Mouse (Mus musculus): ENCODE results near the gene Olfr801. TPM values are rescaled to one million over a fixed set of nuclear protein-coding genes. Genes with fewer than 3 reads are reported as not detected.

Gene Olfr801
- polyA plus RNA-seq (2012; rRNA removed): not detected in 2 replicates

DNA sequence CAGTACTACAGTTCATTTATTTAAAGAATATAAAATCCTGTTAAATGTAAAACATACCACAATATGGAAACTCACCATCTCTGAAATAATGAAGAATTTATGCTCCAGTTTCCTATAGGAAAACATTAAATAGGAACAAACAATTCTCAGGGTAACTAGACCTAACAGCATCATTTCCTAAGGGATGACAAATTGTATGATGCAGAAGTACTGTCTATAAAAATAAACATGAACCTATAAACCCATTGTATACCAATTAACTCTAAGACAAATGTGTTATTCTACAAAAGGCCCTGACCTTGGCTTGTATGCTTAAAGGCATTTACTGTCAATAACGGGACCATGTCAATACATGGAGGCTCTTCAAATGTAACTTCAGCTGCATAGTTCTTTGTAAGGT is at the start of gene Olfr801:
TSS of gene Olfr801 (minus strand) at position 101 of the 400 bp plus-strand sequence.
- DNase-seq (ENCODE audit: low read depth): no peak
- TF ChIP-seq CTCF (IDR thresholded peaks at IDR 0.05; ENCODE audit: borderline replicate concordance, extremely low read depth, insufficient read depth, insufficient read length) (no peak), POLR2A (IDR thresholded peaks at IDR 0.05; ENCODE audit: borderline replicate concordance, extremely low read depth, insufficient read depth, insufficient read length, poor library complexity, severe bottlenecking) (no peak)

DNA sequence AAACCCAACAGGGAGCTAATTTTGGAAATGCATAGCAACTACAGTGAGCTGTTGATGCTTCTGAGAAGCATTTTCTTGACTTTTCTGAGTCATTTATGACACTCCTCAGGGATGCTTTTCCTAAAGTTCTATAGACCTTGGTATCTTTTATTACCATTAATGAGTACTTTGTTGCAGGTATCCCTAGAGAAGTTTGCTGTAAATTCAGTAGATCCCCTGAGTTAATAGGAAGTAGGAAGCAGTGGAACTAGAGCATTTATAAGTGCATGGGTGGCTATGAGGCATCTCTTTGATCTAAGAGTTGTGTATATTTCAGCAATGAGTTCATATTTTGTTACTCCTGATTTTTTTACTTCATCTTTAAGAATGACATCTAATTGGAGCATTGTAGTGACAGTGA is 29.2 kb upstream of the Olfr801 start, which contains the start of gene Olfr804:
TSS of gene Olfr804 (plus strand) at position 301 of the 400 bp plus-strand sequence.
- TF ChIP-seq CTCF (IDR thresholded peaks at IDR 0.05; ENCODE audit: borderline replicate concordance, extremely low read depth, insufficient read depth, insufficient read length): no peak
- no peak for TF ChIP-seq POLR2A (IDR thresholded peaks at IDR 0.05; ENCODE audit: borderline replicate concordance, extremely low read depth, insufficient read depth, insufficient read length, poor library complexity, severe bottlenecking)
- DNase-seq (ENCODE audit: low read depth): no peak

DNA sequence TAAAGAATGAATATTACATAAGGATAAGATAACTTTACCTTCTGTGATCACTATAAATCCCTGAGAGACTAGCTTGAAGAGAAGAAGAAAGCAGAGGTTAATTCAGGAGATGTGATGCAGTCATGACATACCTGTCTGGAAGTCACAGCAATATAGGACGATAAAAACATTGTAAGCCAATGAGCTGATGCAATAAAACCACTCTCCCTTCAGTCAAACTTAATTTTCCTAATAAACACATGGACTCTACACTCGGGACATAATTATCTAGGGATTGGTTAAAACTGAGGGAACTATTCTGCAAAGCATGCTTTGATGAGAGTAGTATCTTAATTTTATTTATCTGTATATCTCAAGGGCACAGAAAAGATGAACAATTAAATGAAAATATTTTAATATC is 20.5 kb upstream of the Olfr801 start, which contains the start of gene Olfr803:
TSS of gene Olfr803 (minus strand) at position 101 of the 400 bp plus-strand sequence.
- TF ChIP-seq POLR2A (IDR thresholded peaks at IDR 0.05; ENCODE audit: borderline replicate concordance, extremely low read depth, insufficient read depth, insufficient read length, poor library complexity, severe bottlenecking): no peak
- no peak for TF ChIP-seq CTCF (IDR thresholded peaks at IDR 0.05; ENCODE audit: borderline replicate concordance, extremely low read depth, insufficient read depth, insufficient read length)
- no peak for DNase-seq (ENCODE audit: low read depth)

DNA sequence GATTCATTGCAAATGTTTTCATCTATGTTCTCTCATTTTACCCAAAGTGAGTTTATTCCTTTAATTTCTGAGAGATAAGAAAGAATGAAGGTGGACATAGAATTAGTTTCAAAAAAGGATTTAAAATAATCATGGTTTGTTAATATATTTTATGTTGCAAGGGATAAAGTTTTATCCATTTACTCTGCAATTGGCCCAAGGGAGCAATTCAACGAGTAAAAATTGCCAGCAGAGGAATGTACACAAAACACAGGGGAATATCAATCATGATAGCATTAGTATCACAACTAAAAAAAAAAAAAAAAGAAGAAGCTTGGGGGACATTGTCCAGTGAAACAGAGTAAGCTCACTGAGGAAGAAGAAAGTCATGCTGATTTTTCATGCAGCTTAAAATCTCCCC is 14.4 kb upstream of the Olfr801 start, which contains the start of gene Olfr802:
TSS of gene Olfr802 (minus strand) at position 101 of the 400 bp plus-strand sequence.
- no peak for TF ChIP-seq CTCF (IDR thresholded peaks at IDR 0.05; ENCODE audit: borderline replicate concordance, extremely low read depth, insufficient read depth, insufficient read length)
- DNase-seq (ENCODE audit: low read depth): no peak

DNA sequence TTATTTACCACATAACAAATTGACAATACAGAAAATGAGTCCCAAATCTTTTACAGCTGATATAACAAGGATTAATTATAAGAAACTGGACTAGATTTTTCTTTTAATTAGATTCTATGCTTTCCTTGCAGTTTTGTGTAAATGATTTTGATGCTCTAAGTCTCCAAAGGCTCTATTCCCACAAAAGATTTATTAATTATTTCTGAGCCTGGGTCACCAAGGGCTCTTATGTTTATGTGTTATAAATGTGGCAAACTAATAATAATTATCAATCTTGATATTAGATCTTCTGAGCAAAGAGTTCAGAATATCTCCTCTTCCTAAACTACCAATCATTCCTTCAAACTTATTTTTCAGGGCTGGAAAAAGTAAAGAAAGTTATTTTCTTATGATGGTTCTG is 16.3 kb downstream of the Olfr801 start, which contains the start of gene Olfr800:
TSS of gene Olfr800 (plus strand) at position 301 of the 400 bp plus-strand sequence.
- DNase-seq (ENCODE audit: low read depth): no peak
- TF ChIP-seq POLR2A (IDR thresholded peaks at IDR 0.05; ENCODE audit: borderline replicate concordance, extremely low read depth, insufficient read depth, insufficient read length, poor library complexity, severe bottlenecking) (no peak), CTCF (IDR thresholded peaks at IDR 0.05; ENCODE audit: borderline replicate concordance, extremely low read depth, insufficient read depth, insufficient read length) (no peak)

DNA sequence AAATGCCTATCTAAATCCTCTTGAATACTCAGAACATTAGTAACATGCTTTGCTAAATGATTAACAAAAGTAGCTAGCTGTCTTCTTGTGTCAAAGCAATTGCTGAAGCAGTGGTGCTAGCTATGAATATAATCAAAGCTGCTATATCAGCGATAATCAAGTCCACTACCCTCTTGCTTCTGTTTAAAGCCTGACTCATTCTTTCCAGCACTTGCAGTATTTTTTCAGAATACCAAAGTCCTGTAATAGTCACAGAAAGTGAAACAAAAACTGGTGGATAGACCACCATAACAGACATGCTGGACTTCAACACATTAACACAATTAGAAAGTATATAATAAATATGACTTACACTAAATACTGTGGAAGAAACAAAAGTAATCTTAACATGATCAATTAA is 21.9 kb downstream of the Olfr801 start:
- no peak for TF ChIP-seq POLR2A (IDR thresholded peaks at IDR 0.05; ENCODE audit: borderline replicate concordance, extremely low read depth, insufficient read depth, insufficient read length, poor library complexity, severe bottlenecking)
- TF ChIP-seq CTCF (IDR thresholded peaks at IDR 0.05; ENCODE audit: borderline replicate concordance, extremely low read depth, insufficient read depth, insufficient read length): no peak
- DNase-seq (ENCODE audit: low read depth): no peak

DNA sequence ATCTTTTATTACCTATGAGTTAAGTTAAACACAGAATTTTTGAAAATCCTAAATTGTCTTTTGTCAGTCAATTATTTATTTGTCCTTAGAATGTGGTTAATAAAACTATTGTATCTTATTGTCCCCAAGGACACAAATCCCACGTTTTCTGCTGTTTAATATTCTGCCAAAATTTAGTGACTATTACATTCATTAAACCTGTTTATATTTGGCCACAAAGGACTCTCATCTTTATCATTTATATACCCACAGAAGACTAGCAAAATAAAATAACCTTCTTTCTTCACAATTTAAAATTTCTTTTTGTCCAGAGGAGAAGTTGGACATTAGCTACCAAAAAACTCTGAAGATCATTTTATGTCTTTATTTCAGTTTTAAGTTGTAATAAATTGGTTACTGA is 36.5 kb downstream of the Olfr801 start, which contains the start of gene Olfr799:
TSS of gene Olfr799 (plus strand) at position 301 of the 400 bp plus-strand sequence.
- no peak for DNase-seq (ENCODE audit: low read depth)
- TF ChIP-seq CTCF (IDR thresholded peaks at IDR 0.05; ENCODE audit: borderline replicate concordance, extremely low read depth, insufficient read depth, insufficient read length) (no peak), POLR2A (IDR thresholded peaks at IDR 0.05; ENCODE audit: borderline replicate concordance, extremely low read depth, insufficient read depth, insufficient read length, poor library complexity, severe bottlenecking) (no peak)

DNA sequence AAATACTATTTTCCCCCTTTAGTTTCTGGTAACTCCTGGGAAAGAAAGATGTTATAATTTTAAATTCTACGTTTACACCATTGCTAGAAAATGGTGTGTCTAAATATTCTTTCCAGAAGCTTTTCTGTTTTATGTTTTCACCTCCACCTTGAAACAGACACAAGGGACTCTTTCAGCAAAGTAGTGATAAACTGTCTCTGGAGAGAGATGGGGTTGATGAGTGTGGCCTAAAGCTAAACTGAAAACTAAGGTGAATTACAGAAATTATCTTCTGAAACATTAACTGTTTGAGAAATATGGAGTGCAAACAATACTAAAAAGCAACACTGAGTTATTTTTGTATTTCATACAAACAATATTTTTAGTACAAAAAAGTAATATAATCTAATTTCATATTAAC is 45.8 kb downstream of the Olfr801 start, which contains the start of gene Olfr798:
TSS of gene Olfr798 (minus strand) at position 101 of the 400 bp plus-strand sequence.
- TF ChIP-seq CTCF (IDR thresholded peaks at IDR 0.05; ENCODE audit: borderline replicate concordance, extremely low read depth, insufficient read depth, insufficient read length) (no peak), POLR2A (IDR thresholded peaks at IDR 0.05; ENCODE audit: borderline replicate concordance, extremely low read depth, insufficient read depth, insufficient read length, poor library complexity, severe bottlenecking) (no peak)
- no peak for DNase-seq (ENCODE audit: low read depth)

DNA sequence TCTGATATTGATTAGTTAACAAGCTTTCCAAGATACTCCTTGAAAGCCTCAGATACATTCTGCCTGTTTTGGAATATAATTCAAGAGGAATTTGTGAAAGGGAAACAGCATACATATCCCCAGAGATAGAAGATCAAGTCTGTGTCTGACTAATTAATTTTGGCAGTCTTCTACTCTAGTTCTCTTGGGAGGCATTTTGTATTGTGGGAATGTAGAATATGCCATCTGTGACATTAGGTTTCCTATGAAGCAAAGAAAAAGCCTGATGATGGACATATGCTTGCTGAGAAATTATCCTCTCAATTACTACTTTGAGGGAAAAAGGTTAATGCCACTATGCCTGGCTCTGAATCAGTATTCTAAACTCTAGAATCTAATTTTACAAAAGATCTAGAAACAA is 50.4 kb downstream of the Olfr801 start:
- peak; percentile 64 for DNase-seq (ENCODE audit: low read depth)
- TF ChIP-seq POLR2A (IDR thresholded peaks at IDR 0.05; ENCODE audit: borderline replicate concordance, extremely low read depth, insufficient read depth, insufficient read length, poor library complexity, severe bottlenecking) (no peak), CTCF (IDR thresholded peaks at IDR 0.05; ENCODE audit: borderline replicate concordance, extremely low read depth, insufficient read depth, insufficient read length) (no peak)

DNA sequence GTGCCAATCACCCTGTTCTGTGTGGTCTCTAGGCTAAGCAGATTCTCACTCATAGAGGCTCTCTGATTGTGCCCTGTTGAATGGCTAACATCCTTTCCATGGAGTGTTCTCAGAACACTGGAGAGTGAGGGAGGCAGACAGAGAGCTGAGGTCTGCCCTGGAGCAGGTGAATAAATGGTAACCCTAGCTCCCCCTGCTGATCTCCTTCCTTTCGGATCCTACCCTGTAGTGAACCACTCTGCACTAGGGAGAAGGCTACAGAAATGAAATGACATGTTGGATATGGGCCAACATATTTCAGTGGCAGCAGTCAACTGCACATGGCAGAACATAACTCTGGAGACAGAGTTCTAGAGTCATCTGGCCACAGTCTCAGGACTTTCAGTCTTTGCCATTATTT is 51.9 kb downstream of the Olfr801 start:
- no peak for TF ChIP-seq CTCF (IDR thresholded peaks at IDR 0.05; ENCODE audit: borderline replicate concordance, extremely low read depth, insufficient read depth, insufficient read length)
- no peak for TF ChIP-seq POLR2A (IDR thresholded peaks at IDR 0.05; ENCODE audit: borderline replicate concordance, extremely low read depth, insufficient read depth, insufficient read length, poor library complexity, severe bottlenecking)
- peak; percentile 19 for DNase-seq (ENCODE audit: low read depth)

Other genes starting within 250 kb of the Olfr801 start
- not detected in 2 replicates for gene Olfr786, start 246.6 kb downstream of the Olfr801 start, polyA plus RNA-seq (2012; rRNA removed)
- gene Olfr787, start 212.0 kb downstream of the Olfr801 start, polyA plus RNA-seq (2012; rRNA removed): not detected in 2 replicates
- gene Olfr788, start 202.9 kb downstream of the Olfr801 start, polyA plus RNA-seq (2012; rRNA removed): not detected in 2 replicates
- not detected in 2 replicates for gene Olfr789, start 189.1 kb downstream of the Olfr801 start, polyA plus RNA-seq (2012; rRNA removed)
- gene Olfr790, start 175.4 kb downstream of the Olfr801 start, polyA plus RNA-seq (2012; rRNA removed): not detected in 2 replicates
- not detected in 2 replicates for gene Olfr791, start 152.1 kb downstream of the Olfr801 start, polyA plus RNA-seq (2012; rRNA removed)
- gene Olfr792, start 134.7 kb downstream of the Olfr801 start, polyA plus RNA-seq (2012; rRNA removed): not detected in 2 replicates
- not detected in 2 replicates for gene Olfr794, start 106.2 kb downstream of the Olfr801 start, polyA plus RNA-seq (2012; rRNA removed)
- not detected in 2 replicates for gene Olfr796, start 61.3 kb downstream of the Olfr801 start, polyA plus RNA-seq (2012; rRNA removed)
- not detected in 2 replicates for gene Olfr798, start 45.9 kb downstream of the Olfr801 start, polyA plus RNA-seq (2012; rRNA removed)
- not detected in 2 replicates for gene Olfr799, start 36.4 kb downstream of the Olfr801 start, polyA plus RNA-seq (2012; rRNA removed)
- not detected in 2 replicates for gene Olfr800, start 16.2 kb downstream of the Olfr801 start, polyA plus RNA-seq (2012; rRNA removed)
- not detected in 2 replicates for gene Olfr802, start 14.3 kb upstream of the Olfr801 start, polyA plus RNA-seq (2012; rRNA removed)
- not detected in 2 replicates for gene Olfr803, start 20.4 kb upstream of the Olfr801 start, polyA plus RNA-seq (2012; rRNA removed)
- gene Olfr804, start 29.3 kb upstream of the Olfr801 start, polyA plus RNA-seq (2012; rRNA removed): not detected in 2 replicates
- not detected in 2 replicates for gene Olfr805, start 55.5 kb upstream of the Olfr801 start, polyA plus RNA-seq (2012; rRNA removed)
- gene Olfr806, start 68.1 kb upstream of the Olfr801 start, polyA plus RNA-seq (2012; rRNA removed): not detected in 2 replicates
- not detected in 2 replicates for gene Olfr807, start 83.9 kb upstream of the Olfr801 start, polyA plus RNA-seq (2012; rRNA removed)
- not detected in 2 replicates for gene Olfr808, start 91.6 kb upstream of the Olfr801 start, polyA plus RNA-seq (2012; rRNA removed)
- not detected in 2 replicates for gene Olfr809, start 100.8 kb upstream of the Olfr801 start, polyA plus RNA-seq (2012; rRNA removed)
- gene Olfr810, start 121.1 kb upstream of the Olfr801 start, polyA plus RNA-seq (2012; rRNA removed): not detected in 2 replicates
- gene Olfr811, start 130.5 kb upstream of the Olfr801 start, polyA plus RNA-seq (2012; rRNA removed): not detected in 2 replicates
- not detected in 2 replicates for gene Olfr812, start 172.2 kb upstream of the Olfr801 start, polyA plus RNA-seq (2012; rRNA removed)
- not detected in 2 replicates for gene Olfr813, start 181.5 kb upstream of the Olfr801 start, polyA plus RNA-seq (2012; rRNA removed)
- gene Olfr814, start 206.0 kb upstream of the Olfr801 start, polyA plus RNA-seq (2012; rRNA removed): not detected in 2 replicates
- not detected in 2 replicates for gene Olfr815, start 232.0 kb upstream of the Olfr801 start, polyA plus RNA-seq (2012; rRNA removed)
- gene Olfr816, start 241.7 kb upstream of the Olfr801 start, polyA plus RNA-seq (2012; rRNA removed): not detected in 2 replicates

All from brain, embryonic 14.5 days (tissue).